In genomic region chr8:95714837-95715413, GRCm38 (mm10) we compare ENCODE assay signal across 8 mouse cellular contexts. TPM values are rescaled to one million over a fixed set of nuclear protein-coding genes. Genes with fewer than 3 reads are reported as not detected.
A peak's percentile ranks its signal among the peaks of the same experiment; 100 is the strongest.
DNase-seq lines count a peak whose midpoint lies in the region; ATAC-seq and TF ChIP-seq lines count a peak whose summit lies in the region.

No protein-coding gene starts in this region.

- no peaks in the 10 kb centered on the region for H3K9me3 ChIP-seq in kidney, postnatal 0 days (replicated peaks; ENCODE audit: low read length)
- H3K9me3 ChIP-seq in embryonic facial prominence, embryonic 13.5 days = no peaks in the 10 kb centered on the region
- H3K9me3 ChIP-seq in intestine, embryonic 15.5 days = no peaks in the 10 kb centered on the region
- H3K9me3 ChIP-seq in midbrain, embryonic 15.5 days = no peaks in the 10 kb centered on the region

- H3K4me2 ChIP-seq in kidney, postnatal 0 days (ENCODE audit: low read length) = peak overlapping the region; percentile 97
- H3K4me2 ChIP-seq in embryonic facial prominence, embryonic 13.5 days = peak overlapping the region; percentile 88
- H3K4me2 ChIP-seq in intestine, embryonic 15.5 days (replicated peaks) = peak overlapping the region; percentile 80
- peak overlapping the region; percentile 86 for H3K4me2 ChIP-seq in midbrain, embryonic 15.5 days

- H3K9ac ChIP-seq in kidney, postnatal 0 days (ENCODE audit: low read depth, low read length) = no peak overlapping the region
- H3K9ac ChIP-seq in embryonic facial prominence, embryonic 13.5 days = no peak overlapping the region
- H3K9ac ChIP-seq in intestine, embryonic 15.5 days = no peak overlapping the region
- no peak overlapping the region; the same call in 1 of the 2 replicates for H3K9ac ChIP-seq in midbrain, embryonic 15.5 days

- peak overlapping the region; percentile 88; the same call in 1 of the 2 replicates for H3K4me3 ChIP-seq in kidney, postnatal 0 days (replicated peaks; ENCODE audit: low read depth, low read length)
- peak overlapping the region; percentile 79; the same call in 1 of the 2 replicates for H3K4me3 ChIP-seq in embryonic facial prominence, embryonic 13.5 days
- H3K4me3 ChIP-seq in intestine, embryonic 15.5 days (replicated peaks) = peak overlapping the region; percentile 95
- H3K4me3 ChIP-seq in midbrain, embryonic 15.5 days = peak overlapping the region; percentile 87; the same call in 1 of the 2 replicates

- DNase-seq in kidney, postnatal 0 days (ENCODE audit: low spot score) = no peak
- DNase-seq in kidney, postnatal 25 days = no peak
- DNase-seq in adrenal gland, postnatal 14 days = no peak
- DNase-seq in ovary, postnatal 36 days (ENCODE audit: low spot score) = no peak
- no peak for DNase-seq in spleen, adult 18-20 months

- H3K27me3 ChIP-seq in kidney, postnatal 0 days (ENCODE audit: insufficient read depth, low read length) = no peaks in the 10 kb centered on the region
- no peaks in the 10 kb centered on the region for H3K27me3 ChIP-seq in embryonic facial prominence, embryonic 13.5 days
- no peaks in the 10 kb centered on the region for H3K27me3 ChIP-seq in intestine, embryonic 15.5 days (replicated peaks)
- H3K27me3 ChIP-seq in midbrain, embryonic 15.5 days (replicated peaks) = no peaks in the 10 kb centered on the region

- peaks cover 13% of the 10 kb centered on the region; the same call in 1 of the 2 replicates for H3K36me3 ChIP-seq in kidney, postnatal 0 days (ENCODE audit: insufficient read depth, low read length)
- peaks cover 27% of the 10 kb centered on the region for H3K36me3 ChIP-seq in embryonic facial prominence, embryonic 13.5 days
- H3K36me3 ChIP-seq in intestine, embryonic 15.5 days = peaks cover 4% of the 10 kb centered on the region; the same call in 1 of the 2 replicates
- H3K36me3 ChIP-seq in midbrain, embryonic 15.5 days (replicated peaks) = peaks cover 37% of the 10 kb centered on the region

- WGBS in kidney, postnatal 0 days = 90% methylated on average over 6 of the region's 6 CpGs
- WGBS in embryonic facial prominence, embryonic 13.5 days = 85% methylated on average over 6 of the region's 6 CpGs
- 84% methylated on average over 6 of the region's 6 CpGs for WGBS in intestine, embryonic 15.5 days
- 88% methylated on average over 6 of the region's 6 CpGs for WGBS in midbrain, embryonic 15.5 days

- H3K4me1 ChIP-seq in kidney, postnatal 0 days (replicated peaks; ENCODE audit: insufficient read depth, low read length) = no peaks in the 10 kb centered on the region; the same call in 1 of the 2 replicates
- H3K4me1 ChIP-seq in embryonic facial prominence, embryonic 13.5 days = peaks cover 15% of the 10 kb centered on the region
- H3K4me1 ChIP-seq in intestine, embryonic 15.5 days (replicated peaks) = peaks cover 10% of the 10 kb centered on the region; the same call in 1 of the 2 replicates
- peaks cover 18% of the 10 kb centered on the region for H3K4me1 ChIP-seq in midbrain, embryonic 15.5 days

- no peak for ATAC-seq in kidney, postnatal 0 days (replicated peaks; ENCODE audit: low FRiP score, low read depth)
- ATAC-seq in embryonic facial prominence, embryonic 13.5 days (ENCODE audit: insufficient number of reproducible peaks, insufficient read depth, low FRiP score, low TSS enrichment, low read depth) = no peak
- ATAC-seq in intestine, embryonic 15.5 days = no peak
- no peak for ATAC-seq in midbrain, embryonic 15.5 days (replicated peaks)

- no peak for TF ChIP-seq CTCF in kidney, postnatal 0 days (IDR thresholded peaks at IDR 0.05; ENCODE audit: low read depth)

- no peak overlapping the region; the same call in 1 of the 2 replicates for H3K27ac ChIP-seq in kidney, postnatal 0 days
- H3K27ac ChIP-seq in embryonic facial prominence, embryonic 13.5 days = no peak overlapping the region
- no peak overlapping the region for H3K27ac ChIP-seq in intestine, embryonic 15.5 days
- H3K27ac ChIP-seq in midbrain, embryonic 15.5 days = peak overlapping the region; percentile 80; the same call in 1 of the 2 replicates

RNA-seq across cellular contexts. Expression of gene Setd6, which starts 0.8 kb away (rescaled TPM):
- 15.3 and 16.8 TPM in 2 replicates for polyA plus RNA-seq in kidney, postnatal 0 days (2015; fragmentation: Nextera tagmentation; extraction: Ambion mirVana)
- 20.3 and 21.0 TPM in 2 replicates for polyA plus RNA-seq in embryonic facial prominence, embryonic 13.5 days (2015; fragmentation: Nextera tagmentation; extraction: Ambion mirVana)
- polyA plus RNA-seq in intestine, embryonic 15.5 days (2015; fragmentation: Nextera tagmentation; extraction: Ambion mirVana) = 19.7 and 24.3 TPM in 2 replicates
- 30.7 and 31.9 TPM in 2 replicates for polyA plus RNA-seq in midbrain, embryonic 15.5 days (2015; fragmentation: Nextera tagmentation; extraction: Ambion mirVana)
- total RNA-seq in adrenal gland, postnatal 14 days (2021) = 24.6 and 26.9 TPM in 2 replicates

RNA-seq across cellular contexts. Expression of gene Ndrg4, which starts 38.1 kb away (rescaled TPM):
- polyA plus RNA-seq in kidney, postnatal 0 days (2015; fragmentation: Nextera tagmentation; extraction: Ambion mirVana) = 22.0 and 22.2 TPM in 2 replicates
- 16.2 and 18.0 TPM in 2 replicates for polyA plus RNA-seq in embryonic facial prominence, embryonic 13.5 days (2015; fragmentation: Nextera tagmentation; extraction: Ambion mirVana)
- polyA plus RNA-seq in intestine, embryonic 15.5 days (2015; fragmentation: Nextera tagmentation; extraction: Ambion mirVana) = 16.3 and 17.0 TPM in 2 replicates
- polyA plus RNA-seq in midbrain, embryonic 15.5 days (2015; fragmentation: Nextera tagmentation; extraction: Ambion mirVana) = 379 and 386 TPM in 2 replicates
- total RNA-seq in adrenal gland, postnatal 14 days (2021) = 19.8 and 36.4 TPM in 2 replicates

Comparison
In these comparisons a context has a peak if more than half of its experiments do, and no peak if none do; other contexts are left out.
1. RNA of gene Ndrg4, which starts 38.1 kb away (polyA plus RNA-seq): 379 to 386 TPM in midbrain, embryonic 15.5 days; 22.0 to 22.2 TPM in kidney, postnatal 0 days, 16.3 to 17.0 TPM in intestine, embryonic 15.5 days and 16.2 to 18.0 TPM in embryonic facial prominence, embryonic 13.5 days; every median in the first group is over 10 times any median in the second.
2. Peak in every context shown above with its lines, with median percentiles within 50 percentile points of each other: H3K4me2 ChIP-seq and H3K4me3 ChIP-seq.